Mouse (Mus musculus) spleen, adult 2 months (tissue): ENCODE results near the gene Lama1.

Source experiments
- CTCF ChIP-seq: fragments of 200-500 bp; IDR thresholded peaks from 2 replicates; pipeline ENCODE4 v1.5.1; 2011; ENCODE audit warnings: mild to moderate bottlenecking, inconsistent platforms; ENCODE audit not compliant: insufficient read depth, insufficient read length, insufficient replicate concordance; ENCODE audit errors: extremely low read depth
- POLR2A ChIP-seq: fragments of 200-500 bp; IDR thresholded peaks from 2 replicates; pipeline ENCODE4 v1.6.1; 2011; ENCODE audit warnings: low read depth, low read length, inconsistent platforms

DNA sequence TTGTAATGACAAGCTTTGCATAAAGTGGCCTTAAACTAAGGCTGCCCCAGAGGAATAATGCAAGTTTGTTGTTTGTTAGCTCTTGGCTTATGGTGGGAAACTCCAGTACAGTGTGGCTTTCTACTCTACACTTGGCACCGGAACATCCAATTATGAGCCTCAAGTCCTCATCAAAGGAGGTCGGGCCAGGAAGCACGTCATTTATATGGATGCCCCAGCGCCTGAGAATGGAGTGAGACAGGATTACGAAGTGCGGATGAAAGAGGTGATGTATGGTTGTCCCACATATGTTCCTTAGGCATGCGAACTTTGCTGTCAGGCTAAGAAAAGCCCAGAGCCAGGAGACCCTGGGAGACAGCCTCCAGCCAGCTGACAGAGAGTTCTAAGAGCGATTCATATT is 76.5 kb downstream of the Lama1 start:
- no peak for TF ChIP-seq CTCF
- no peak for TF ChIP-seq POLR2A
